9 mouse cellular contexts compared by ENCODE assay signal in the genomic region with DNA sequence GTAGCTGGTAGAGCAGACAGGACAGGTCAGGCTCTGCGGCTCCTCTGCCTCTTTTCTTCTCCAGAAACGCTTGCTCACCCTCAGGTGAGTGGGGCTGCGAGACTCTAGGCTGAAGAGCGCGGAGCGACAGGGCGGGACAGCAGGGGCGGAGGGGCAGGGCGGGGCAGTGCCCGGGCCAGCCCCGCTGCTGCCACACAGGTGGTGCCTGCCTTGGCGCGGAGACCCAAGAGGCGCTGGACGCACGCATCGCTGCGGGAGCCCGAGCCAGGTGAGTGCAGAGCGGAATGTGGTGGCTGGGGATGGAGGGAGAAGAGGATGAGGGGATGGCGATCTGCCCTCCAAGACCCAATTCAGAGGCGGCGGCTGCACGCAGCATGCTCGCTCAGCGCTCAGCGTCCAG. TPM values are rescaled to one million over a fixed set of nuclear protein-coding genes. Genes with fewer than 3 reads are reported as not detected.
DNase-seq lines count a peak whose midpoint lies in the region; ATAC-seq and TF ChIP-seq lines count a peak whose summit lies in the region.
"Had no signal": no experiment of that assay in that cellular context is flagged by ENCODE, and none has a peak within 500 bp of the region (broad histone marks: within the 10 kb centered on the region; RNA-seq: fewer than 3 reads in every experiment).

No protein-coding gene starts in this region.

- ATAC-seq in heart, embryonic 16.5 days (replicated peaks; ENCODE audit: extremely low read depth, insufficient read depth, low FRiP score) = no peak
- no peak for ATAC-seq in hindbrain, embryonic 13.5 days (ENCODE audit: low FRiP score)
- ATAC-seq in midbrain, embryonic 13.5 days = no peak

- no peak overlapping the region for H3K27ac ChIP-seq in heart, embryonic 16.5 days (ENCODE audit: low read length)
- no peak overlapping the region for H3K27ac ChIP-seq in heart, adult 2 months
- no peak overlapping the region for H3K27ac ChIP-seq in hindbrain, embryonic 13.5 days
- H3K27ac ChIP-seq in midbrain, embryonic 13.5 days = no peak overlapping the region

- intact Hi-C loops in heart, adult 2 months (cut with DNase I) = no loop called here

- H3K4me2 ChIP-seq in heart, embryonic 16.5 days (ENCODE audit: low read depth, low read length) = peak overlapping the region; percentile 58
- peak overlapping the region; percentile 57 for H3K4me2 ChIP-seq in hindbrain, embryonic 13.5 days
- peak overlapping the region; percentile 54 for H3K4me2 ChIP-seq in midbrain, embryonic 13.5 days (replicated peaks)

- no peak overlapping the region for H3K9ac ChIP-seq in heart, embryonic 16.5 days (ENCODE audit: low read length)
- no peak overlapping the region for H3K9ac ChIP-seq in heart, adult 2 months (ENCODE audit: low read depth, low read length)
- H3K9ac ChIP-seq in hindbrain, embryonic 13.5 days = peak overlapping the region; percentile 61
- peak overlapping the region; percentile 42 for H3K9ac ChIP-seq in midbrain, embryonic 13.5 days (replicated peaks)

- H3K9me3 ChIP-seq in heart, embryonic 16.5 days (replicated peaks; ENCODE audit: control insufficient read depth, low read length) = no peaks in the 10 kb centered on the region
- H3K9me3 ChIP-seq in hindbrain, embryonic 13.5 days = no peaks in the 10 kb centered on the region
- H3K9me3 ChIP-seq in midbrain, embryonic 13.5 days = no peaks in the 10 kb centered on the region
- H3K9me3 ChIP-seq: G1E had no signal

- TF ChIP-seq EP300 in heart, adult 2 months (IDR thresholded peaks at IDR 0.05; ENCODE audit: insufficient read depth, low read depth, low read length) = no peak

- no peak for DNase-seq in heart, adult 2 months
- peak; percentile 35 for DNase-seq in ZHBTc4 (ENCODE audit: low read depth, low spot score)
- no peak for DNase-seq in adrenal gland, postnatal 25 days
- DNase-seq in MN1 (ENCODE audit: low spot score) = no peak
- no peak for DNase-seq in cerebellum, postnatal 14 days

- no peaks in the 10 kb centered on the region for H3K79me2 ChIP-seq in heart, adult 2 months (replicated peaks; ENCODE audit: control insufficient read depth, insufficient read depth, low read length)

- peak overlapping the region; percentile 30 for H3K4me3 ChIP-seq in heart, embryonic 16.5 days (ENCODE audit: low read length)
- H3K4me3 ChIP-seq in heart, adult 2 months = no peak overlapping the region
- peak overlapping the region; percentile 35 for H3K4me3 ChIP-seq in hindbrain, embryonic 13.5 days
- peak overlapping the region; percentile 30 for H3K4me3 ChIP-seq in midbrain, embryonic 13.5 days (replicated peaks)

- no peaks in the 10 kb centered on the region for H3K4me1 ChIP-seq in heart, embryonic 16.5 days (ENCODE audit: control insufficient read depth, insufficient read depth, low read length)
- no peaks in the 10 kb centered on the region for H3K4me1 ChIP-seq in heart, adult 2 months (ENCODE audit: control insufficient read depth, insufficient read depth, low read length)
- H3K4me1 ChIP-seq in hindbrain, embryonic 13.5 days (replicated peaks) = peaks cover 5% of the 10 kb centered on the region
- peaks cover 5% of the 10 kb centered on the region for H3K4me1 ChIP-seq in midbrain, embryonic 13.5 days (replicated peaks)

- WGBS in heart, embryonic 16.5 days = 4% methylated on average over 27 of the region's 27 CpGs
- WGBS in heart, adult 2 months = 11% methylated on average over 27 of the region's 27 CpGs
- 3% methylated on average over 25 of the region's 27 CpGs for WGBS in hindbrain, embryonic 13.5 days
- 4% methylated on average over 26 of the region's 27 CpGs for WGBS in midbrain, embryonic 13.5 days

- no peak for TF ChIP-seq POLR2A in heart, adult 2 months (IDR thresholded peaks at IDR 0.05; ENCODE audit: insufficient read depth, low read depth, low read length)

- no peak for TF ChIP-seq CTCF in heart, adult 2 months (IDR thresholded peaks at IDR 0.05)

- H3K36me3 ChIP-seq in heart, embryonic 16.5 days (ENCODE audit: control insufficient read depth, insufficient read depth) = no peaks in the 10 kb centered on the region
- H3K36me3 ChIP-seq in heart, adult 2 months (ENCODE audit: control insufficient read depth, insufficient read depth, low read length) = no peaks in the 10 kb centered on the region
- no peaks in the 10 kb centered on the region for H3K36me3 ChIP-seq in hindbrain, embryonic 13.5 days
- H3K36me3 ChIP-seq in midbrain, embryonic 13.5 days = no peaks in the 10 kb centered on the region
- H3K36me3 ChIP-seq: G1E had no signal

- H3K27me3 ChIP-seq in heart, embryonic 16.5 days (ENCODE audit: control insufficient read depth, insufficient read depth, low read length) = peaks cover 10% of the 10 kb centered on the region
- peaks cover 2% of the 10 kb centered on the region; the same call in 1 of the 2 replicates for H3K27me3 ChIP-seq in heart, adult 2 months (ENCODE audit: control insufficient read depth, insufficient read depth, low read length)
- H3K27me3 ChIP-seq in hindbrain, embryonic 13.5 days = peaks cover 19% of the 10 kb centered on the region
- H3K27me3 ChIP-seq in midbrain, embryonic 13.5 days = peaks cover 9% of the 10 kb centered on the region

RNA-seq across cellular contexts. Expression of gene Gm5737, which starts 2.5 kb away (rescaled TPM):
- polyA plus RNA-seq in heart, embryonic 16.5 days (2015; fragmentation: Nextera tagmentation; extraction: Ambion mirVana) = not detected in 2 replicates
- total RNA-seq in heart, adult 2 months (2021) = under 1 TPM in 1 of 2 experiments, not detected in 1; 0.34 TPM
- 0.56 and 0.70 TPM in 2 replicates for polyA plus RNA-seq in heart, adult 2 months (2012; rRNA removed)
- not detected in 2 replicates for polyA plus RNA-seq in hindbrain, embryonic 13.5 days (2015; fragmentation: Nextera tagmentation; extraction: Ambion mirVana)
- not detected in 2 replicates for polyA plus RNA-seq in midbrain, embryonic 13.5 days (2015; fragmentation: Nextera tagmentation; extraction: Ambion mirVana)
- total RNA-seq in adrenal gland, postnatal 25 days (2021) = not detected in 2 replicates
- total RNA-seq: G1E had no signal
- polyA plus RNA-seq: G1E had no signal

RNA-seq across cellular contexts. Expression of gene Eef2k, which starts 32.9 kb away (rescaled TPM):
- polyA plus RNA-seq in heart, embryonic 16.5 days (2015; fragmentation: Nextera tagmentation; extraction: Ambion mirVana) = 35.8 and 42.5 TPM in 2 replicates
- 10 to 100 TPM; 23.9 to 28.9 TPM for total RNA-seq in heart, adult 2 months (2021)
- 22.8 and 27.4 TPM in 2 replicates for polyA plus RNA-seq in heart, adult 2 months (2012; rRNA removed)
- polyA plus RNA-seq in hindbrain, embryonic 13.5 days (2015; fragmentation: Nextera tagmentation; extraction: Ambion mirVana) = 26.0 and 26.4 TPM in 2 replicates
- 23.9 and 26.4 TPM in 2 replicates for polyA plus RNA-seq in midbrain, embryonic 13.5 days (2015; fragmentation: Nextera tagmentation; extraction: Ambion mirVana)
- 40.4 and 68.2 TPM in 2 replicates for total RNA-seq in adrenal gland, postnatal 25 days (2021)

Comparison
In these comparisons a context has a peak if more than half of its experiments do, and no peak if none do; other contexts are left out.
1. H3K9ac ChIP-seq: peak in hindbrain, embryonic 13.5 days (single experiment) and midbrain, embryonic 13.5 days (single experiment); none in heart, embryonic 16.5 days (single experiment) and heart, adult 2 months (single experiment).
2. Peak in every context shown above with its lines, with median percentiles within 50 percentile points of each other: H3K4me2 ChIP-seq.